Mouse (Mus musculus) fat pad, adult 2 months (tissue): ENCODE results near the gene C1qtnf6.
A peak's percentile ranks its signal among the peaks of the same experiment; 100 is the strongest.

Experiments used
- DNase-seq: peaks from one replicate; pipeline ENCODE4 v3.0.0-alpha.2; 2011; ENCODE audit warnings: low read depth, low spot score; ENCODE audit errors: extremely low read depth

Gene C1qtnf6

DNA sequence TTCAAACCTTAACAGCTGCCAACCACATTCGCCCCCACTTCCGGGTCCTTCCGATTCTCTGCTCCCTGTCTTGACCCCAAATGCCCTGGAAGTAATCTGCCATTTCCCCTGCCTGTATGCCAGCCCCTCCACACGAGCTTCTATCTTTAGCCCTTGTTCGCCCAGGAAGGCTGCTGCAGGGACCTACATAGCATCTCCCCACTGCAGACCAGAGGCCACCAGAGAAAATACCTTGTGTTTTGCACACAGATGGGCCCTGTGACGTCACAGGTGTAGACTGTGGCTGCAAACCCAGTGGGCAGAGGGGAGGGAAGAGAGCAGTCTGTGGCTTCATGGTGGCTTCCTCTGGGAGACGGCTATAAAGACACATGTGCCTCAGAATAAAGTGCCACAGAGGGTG is 13.0 kb downstream of the C1qtnf6 start:
- DNase-seq = no peak

GRCm38 (mm10) chr15:78515759-78516158 is 15.5 kb downstream of the C1qtnf6 start:
- DNase-seq = no peak

GRCm38 (mm10) chr15:78514393-78515146 is 16.6 kb downstream of the C1qtnf6 start:
- DNase-seq = no peak

GRCm38 (mm10) chr15:78513019-78513418 is 18.2 kb downstream of the C1qtnf6 start:
- DNase-seq = no peak

DNA sequence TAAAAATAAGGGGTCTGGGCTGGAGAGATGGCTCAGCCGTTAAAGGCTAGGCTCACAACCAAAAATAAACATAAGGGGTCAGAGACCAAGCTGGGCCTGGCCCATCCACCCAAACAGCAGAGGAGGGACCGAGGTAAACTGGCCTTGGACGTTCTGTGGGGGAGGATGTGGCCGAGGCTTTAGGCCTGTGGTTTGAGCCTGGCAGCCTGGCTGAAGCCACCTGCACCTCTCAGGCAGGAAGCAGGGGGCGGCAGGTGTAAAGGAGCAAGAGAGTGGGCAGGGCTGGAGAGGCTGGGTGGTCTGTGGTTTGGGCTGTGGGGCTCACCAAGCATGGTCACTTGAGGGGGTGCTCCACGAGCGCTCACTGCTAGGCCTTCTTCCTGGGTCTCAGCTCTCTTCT is 19.3 kb downstream of the C1qtnf6 start:
- no peak for DNase-seq

DNA sequence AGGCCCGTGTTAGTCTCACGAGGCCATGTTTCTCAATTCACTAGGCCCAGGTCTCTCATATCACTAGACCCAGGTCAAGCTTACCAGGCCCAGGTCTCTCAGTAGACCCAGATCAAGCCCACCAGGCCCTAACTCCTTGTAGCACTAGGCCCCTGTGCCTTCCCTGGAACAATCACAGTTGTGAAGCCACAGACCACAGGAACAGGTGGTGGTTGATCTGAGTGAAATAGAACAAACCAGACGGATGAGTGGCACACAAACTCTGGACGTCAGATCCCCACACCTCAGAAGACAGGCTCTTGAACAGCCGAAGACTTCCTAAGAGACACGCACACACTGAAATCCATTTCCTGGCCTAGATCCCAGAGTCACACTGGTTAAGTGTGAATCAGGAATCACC is 20.5 kb downstream of the C1qtnf6 start:
- DNase-seq = no peak

DNA sequence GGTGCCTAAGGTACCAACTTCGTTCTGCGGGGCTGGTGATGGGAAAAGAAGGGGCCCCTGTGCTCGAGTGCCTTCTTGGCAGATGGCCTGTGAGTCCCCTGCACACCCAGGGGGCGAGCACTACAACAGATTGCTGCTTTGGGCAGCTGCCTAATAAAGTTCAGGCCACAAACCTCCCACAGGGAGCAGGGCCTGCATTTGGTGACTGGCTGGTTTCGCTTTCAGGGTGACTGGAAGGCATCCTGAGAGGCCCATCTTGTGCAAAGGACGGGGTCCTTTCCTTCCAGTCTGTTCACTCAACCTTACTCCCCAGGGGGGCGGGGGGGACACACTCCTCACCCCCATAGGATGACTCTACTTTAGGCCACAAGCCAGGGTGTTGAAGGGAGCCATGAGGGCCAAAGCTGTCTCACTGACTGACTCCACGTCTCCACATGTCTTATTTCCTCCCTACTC is 21.1 kb downstream of the C1qtnf6 start:
- no peak for DNase-seq

- DNase-seq = no peak
These were observed 21.8 kb downstream of the C1qtnf6 start for GRCm38 (mm10) chr15:78509297-78509899.

GRCm38 (mm10) chr15:78508443-78508842 is 22.8 kb downstream of the C1qtnf6 start:
- DNase-seq = peak; percentile 42

- peak; percentile 54 for DNase-seq
These were observed 25.7 kb downstream of the C1qtnf6 start for GRCm38 (mm10) chr15:78505541-78505940.

DNA sequence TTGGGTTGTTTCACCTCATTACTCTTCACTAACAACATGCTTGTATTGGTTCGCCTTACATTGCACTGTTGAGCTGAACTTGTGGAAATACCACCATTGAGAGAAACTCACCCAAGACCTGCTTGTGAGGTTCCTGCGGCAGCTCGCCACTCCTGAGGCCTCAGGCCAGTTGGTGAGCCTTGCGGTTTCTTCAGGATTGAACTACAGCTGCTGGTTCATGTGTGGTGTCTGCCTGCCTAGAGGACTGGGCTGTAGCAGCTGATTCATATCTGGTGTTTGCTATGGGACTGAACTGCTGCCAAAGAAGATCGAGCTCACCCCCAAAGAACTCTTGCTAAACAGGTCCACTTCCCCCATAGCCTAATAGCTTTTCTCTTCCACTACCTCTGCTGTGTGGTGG is 26.4 kb downstream of the C1qtnf6 start:
- DNase-seq = no peak

DNA sequence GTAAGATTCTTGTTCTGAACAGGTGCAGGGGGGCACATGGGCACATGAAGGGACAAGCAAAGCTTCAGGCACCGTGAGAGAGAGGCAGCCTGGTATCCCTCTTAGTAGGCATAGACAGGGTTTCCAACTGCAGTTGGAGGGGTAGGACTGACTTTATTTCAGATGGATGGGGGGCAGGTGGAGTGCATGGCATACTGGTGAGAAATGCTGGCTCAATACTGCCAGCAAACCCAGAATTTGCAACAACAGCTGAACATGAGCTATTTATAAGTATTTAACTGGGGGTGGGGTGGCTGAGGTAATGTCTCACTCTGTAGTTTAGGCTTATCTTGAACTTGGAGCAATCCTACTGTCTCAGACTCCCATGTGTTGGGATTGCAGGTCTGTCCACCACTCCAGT is 27.2 kb downstream of the C1qtnf6 start:
- DNase-seq = no peak

DNA sequence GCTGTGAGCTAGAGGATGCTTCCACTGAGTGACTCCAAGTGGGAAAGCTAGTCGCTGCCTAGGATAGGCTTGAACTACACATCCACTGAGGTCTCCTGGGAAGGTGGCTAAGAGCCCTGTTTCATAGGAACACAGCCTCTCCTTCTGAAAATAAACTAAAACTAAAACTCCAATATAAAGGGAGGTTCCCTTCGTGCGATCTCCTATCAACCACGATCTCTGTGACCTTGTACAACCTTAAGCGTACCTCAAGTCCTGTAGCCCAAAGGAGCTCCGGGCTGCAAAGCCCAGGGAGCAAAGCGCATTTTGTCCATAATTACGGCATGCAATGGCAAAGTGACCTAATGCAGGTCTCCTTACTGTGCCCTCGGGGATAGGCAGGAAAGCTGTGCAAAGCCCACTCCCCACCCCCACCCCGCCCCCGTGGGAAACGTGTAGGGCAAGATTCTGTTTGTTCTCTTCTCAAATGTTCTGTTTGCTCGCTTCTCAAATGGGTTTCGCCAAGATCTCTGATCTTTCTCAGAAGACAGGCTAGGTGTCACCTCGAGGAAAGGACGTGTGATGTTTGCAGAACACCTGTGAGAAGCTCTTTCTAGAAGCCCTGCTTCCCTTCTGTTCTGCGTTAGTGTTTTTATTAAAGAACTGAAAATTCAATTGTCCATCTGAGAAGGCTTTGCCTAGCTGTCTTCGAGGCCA is 28.6 kb downstream of the C1qtnf6 start:
- DNase-seq = no peak

- no peak for DNase-seq
These were observed 36.2 kb downstream of the C1qtnf6 start, which contains the start of gene Il2rb for GRCm38 (mm10) chr15:78494968-78495406. Il2rb (minus strand) TSS chr15:78495271.

GRCm38 (mm10) chr15:78493401-78494010 is 37.7 kb downstream of the C1qtnf6 start:
- no peak for DNase-seq

GRCm38 (mm10) chr15:78491301-78491700 is 39.9 kb downstream of the C1qtnf6 start:
- DNase-seq = no peak

- DNase-seq = no peak
These were observed 41.3 kb downstream of the C1qtnf6 start for GRCm38 (mm10) chr15:78489906-78490305.

DNA sequence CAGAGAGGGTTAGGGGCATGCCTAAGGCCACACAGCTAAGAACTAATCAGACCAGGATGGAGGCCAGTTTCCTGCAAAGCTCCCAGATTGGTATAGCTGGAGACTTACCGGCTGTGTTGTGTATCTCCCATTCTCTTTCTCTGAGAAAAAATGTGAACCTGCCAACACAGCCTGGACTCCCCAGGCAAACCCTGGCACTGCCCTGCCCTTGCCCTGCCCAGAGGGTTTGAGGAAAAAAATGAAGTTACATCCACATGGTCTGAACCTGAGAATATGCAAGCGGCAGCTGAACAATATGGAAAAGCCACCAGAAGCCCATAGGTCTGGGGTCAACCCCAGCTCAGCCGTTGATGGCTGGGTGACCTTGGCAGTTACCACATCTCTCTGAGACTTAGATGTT is 42.0 kb downstream of the C1qtnf6 start:
- no peak for DNase-seq

DNA sequence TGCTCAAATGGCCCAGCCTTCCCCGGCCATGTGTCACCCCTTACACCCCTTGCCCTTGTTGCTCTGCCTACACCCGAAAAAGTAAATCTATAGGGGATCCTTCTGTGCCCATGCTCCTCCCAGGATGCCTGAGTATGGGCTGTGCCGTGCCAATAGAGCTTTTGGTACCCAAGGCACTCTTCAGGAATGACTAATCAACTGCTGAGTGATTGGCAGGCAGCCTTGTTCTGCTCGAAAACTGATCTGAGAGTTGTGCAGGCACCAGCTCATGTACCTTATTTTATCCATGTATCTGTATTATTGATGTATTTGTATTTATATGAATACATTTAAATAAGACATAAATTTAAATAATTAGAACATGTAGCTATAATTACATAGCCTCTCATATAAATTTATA is 44.1 kb downstream of the C1qtnf6 start:
- DNase-seq = no peak

GRCm38 (mm10) chr15:78486564-78486963 is 44.7 kb downstream of the C1qtnf6 start:
- no peak for DNase-seq

GRCm38 (mm10) chr15:78483311-78483710 is 47.9 kb downstream of the C1qtnf6 start:
- DNase-seq = no peak
